Mouse (Mus musculus) small intestine, adult 10 weeks (tissue): Measurements from ENCODE around the gene Vmn2r120. TPM values are rescaled to one million over a fixed set of nuclear protein-coding genes. Genes with fewer than 3 reads are reported as not detected.

ENCODE experiments used
- polyA plus RNA-seq: library from polyadenylated mRNA; stranded (reverse); fragments of 350-450 nt; fragmentation: Illumina TruSeq; extraction: RNeasy Lipid Tissue Mini Kit (QIAGEN cat#74804); gene quantifications from one replicate; pipeline ENCODE4 v1.2.3, GENCODE M21; 2014; ENCODE audit warnings: low replicate concordance

Gene Vmn2r120
- polyA plus RNA-seq, result not detected

DNA sequence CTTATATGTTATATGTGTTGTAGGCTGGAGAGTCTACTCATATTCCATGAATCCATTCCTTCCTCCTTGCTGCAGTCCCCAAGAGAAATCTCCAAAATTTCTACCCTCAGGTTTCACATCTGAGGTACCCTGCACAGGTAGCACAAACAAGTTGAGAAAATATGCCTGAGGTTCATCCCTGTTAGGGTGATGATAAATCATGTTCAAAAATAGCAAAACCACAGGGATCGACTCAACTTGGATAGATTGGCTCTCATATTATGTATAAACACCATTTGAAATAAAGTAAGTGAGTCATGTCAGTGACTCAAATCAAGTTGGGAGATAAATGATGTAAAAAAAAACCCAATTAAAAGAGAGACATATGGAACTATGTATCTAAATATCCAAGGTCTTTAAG lies at the start of gene Vmn2r120:
TSS of gene Vmn2r120 (minus strand) at position 101 of the 400 bp plus-strand sequence.

Other genes starting within 250 kb of the Vmn2r120 start
- 10.6 TPM for gene Adgre1, start 186.8 kb downstream of the Vmn2r120 start, polyA plus RNA-seq
- gene Gm21834, start 196.7 kb upstream of the Vmn2r120 start, polyA plus RNA-seq, result not detected
- not detected for gene Cntnap5c, start 224.1 kb upstream of the Vmn2r120 start, polyA plus RNA-seq